Mouse (Mus musculus) midbrain, embryonic 10.5 days (tissue): ENCODE measurements around the gene Xpo4. TPM values are rescaled to one million over a fixed set of nuclear protein-coding genes. Genes with fewer than 3 reads are reported as not detected.

ENCODE experiments used
- DNase-seq: peaks from one replicate; pipeline ENCODE4 v3.0.0-alpha.2; 2017; ENCODE audit warnings: low spot score
- H3K27ac ChIP-seq: fragments of 300-500 bp; sonication (generic); replicated peaks from 2 replicates; pipeline ENCODE4 v1.5.1; 2016; ENCODE audit warnings: mild to moderate bottlenecking
- H3K27me3 ChIP-seq: fragments of 300-500 bp; sonication (generic); 2 replicates; pipeline ENCODE4 v1.6.1; 2016; ENCODE audit warnings: low read depth, mild to moderate bottlenecking; ENCODE audit not compliant: poor library complexity, severe bottlenecking
- H3K36me3 ChIP-seq: fragments of 300-500 bp; sonication (generic); 2 replicates; pipeline ENCODE4 v1.6.1; 2016; ENCODE audit warnings: mild to moderate bottlenecking, moderate library complexity
- H3K4me1 ChIP-seq: fragments of 300-500 bp; sonication (generic); 2 replicates; pipeline ENCODE4 v1.6.1; 2016
- H3K4me3 ChIP-seq: fragments of 300-500 bp; sonication (generic); 2 replicates; pipeline ENCODE4 v1.5.1; 2016; ENCODE audit warnings: mild to moderate bottlenecking, moderate library complexity
- H3K9me3 ChIP-seq: fragments of 300-500 bp; sonication (generic); replicated peaks from 2 replicates; pipeline ENCODE4 v1.6.1; 2016; ENCODE audit warnings: mild to moderate bottlenecking
- WGBS: fragments of 180-500 bp; shearing (Covaris S2); methylation state at CpG from one replicate; pipeline ENCODE4 v1.1.7; 2016; 5-methylcytosine and 5-hydroxymethylcytosine counted together
- polyA plus RNA-seq: library from polyadenylated mRNA; unstranded; fragments of >200 nt; fragmentation: Nextera tagmentation; extraction: Ambion mirVana; gene quantifications from 2 replicates; pipeline ENCODE4 v1.2.1, GENCODE M21; 2016

Gene Xpo4
- polyA plus RNA-seq, 1 experiment from 2014 or later = 26.5 TPM

DNA sequence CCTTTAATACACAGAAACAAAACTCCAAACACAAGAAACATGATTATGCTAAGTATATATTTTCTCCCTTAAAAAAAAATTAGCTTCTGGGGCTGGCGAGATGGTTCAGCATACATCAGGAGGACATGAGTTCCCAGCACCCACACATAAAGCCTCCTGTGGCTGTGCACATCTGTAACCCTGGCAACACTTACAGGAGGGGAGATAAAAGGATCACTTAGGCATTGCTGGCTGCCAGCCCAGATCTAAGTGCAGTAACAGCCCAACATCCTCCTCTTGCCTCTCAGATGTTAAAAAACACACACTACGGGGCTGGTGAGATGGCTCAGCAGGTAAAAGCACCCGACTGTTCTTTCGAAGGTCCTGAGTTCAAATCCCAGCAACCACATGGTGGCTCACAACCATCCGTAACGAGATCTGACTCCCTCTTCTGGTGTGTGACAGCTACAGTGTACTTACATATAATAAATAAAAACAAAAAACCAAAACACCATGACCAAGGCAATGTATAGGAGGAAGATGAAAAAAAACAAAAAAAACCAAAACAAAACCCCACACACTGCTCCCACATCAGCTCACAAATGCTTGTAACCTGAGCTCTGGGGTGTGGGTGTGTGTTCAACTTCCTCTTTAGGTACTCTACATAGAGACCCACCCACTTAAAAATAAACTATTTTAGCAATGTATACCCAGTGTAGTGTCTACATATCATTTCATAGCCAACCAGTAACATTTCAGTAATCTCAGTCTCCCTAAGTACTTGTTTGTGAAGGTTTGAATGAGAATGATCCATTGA is 90.2 kb downstream of the Xpo4 start:
- Histone ChIP-seq H3K27ac (no peak overlapping the region), H3K36me3 (peaks cover 34% of the 10 kb centered on the region), H3K4me1 (peaks cover 10% of the 10 kb centered on the region; the same call in 1 of the 2 replicates), H3K9me3 (no peaks in the 10 kb centered on the region), H3K4me3 (no peak overlapping the region), H3K27me3 (no peaks in the 10 kb centered on the region)
- no peak for DNase-seq
- 90% methylated on average over 6 of the region's 6 CpGs for WGBS

DNA sequence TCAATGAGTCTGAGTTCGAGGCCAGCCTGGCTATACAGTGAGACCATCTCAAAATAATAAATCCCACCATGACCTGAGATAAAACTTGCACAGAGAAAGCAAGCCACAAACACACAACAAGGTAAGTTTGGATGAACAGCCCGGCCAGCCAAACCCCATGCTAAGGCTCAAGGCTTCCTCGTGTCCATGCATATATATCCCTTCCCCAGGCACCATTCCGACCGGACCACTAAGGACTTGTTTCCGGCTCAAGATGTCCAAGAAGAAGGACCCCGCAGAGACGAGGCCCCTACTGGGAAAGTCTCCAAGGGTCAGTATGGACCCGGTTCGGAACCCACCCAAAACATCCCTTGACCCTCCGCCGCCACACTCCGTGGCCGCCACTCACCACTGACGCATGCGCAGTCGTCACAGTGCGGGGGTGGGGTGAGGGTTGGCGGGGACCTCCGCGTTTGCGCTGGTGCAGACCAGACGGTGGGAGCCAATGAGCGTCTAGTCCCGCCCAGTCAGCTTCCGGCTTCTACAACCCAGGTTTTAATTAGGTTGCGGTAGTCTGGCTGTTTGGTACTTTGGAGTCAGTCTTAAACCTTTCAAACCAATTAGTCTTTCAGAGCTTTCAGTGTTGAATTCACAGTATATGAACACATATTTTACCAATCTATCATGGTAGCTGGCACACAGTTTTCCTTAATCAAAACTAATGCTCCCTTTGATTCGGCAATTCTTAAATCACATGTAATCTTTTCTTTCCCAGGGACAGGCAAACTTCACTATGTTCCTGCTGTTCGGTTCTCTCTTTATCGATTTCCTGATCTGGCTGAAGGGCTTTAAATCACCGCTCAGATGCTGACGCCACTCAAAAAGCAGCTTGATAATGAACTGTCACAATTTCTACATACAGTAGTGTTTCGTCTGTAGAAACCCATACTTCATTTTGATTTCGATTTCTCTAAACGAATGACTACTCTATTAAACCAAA is 93.8 kb downstream of the Xpo4 start, which contains the start of gene Eef1akmt1:
Eef1akmt1 (minus strand) TSS at position 458 of the 979 bp plus-strand sequence.
- WGBS = 11% methylated on average over 35 of the region's 35 CpGs

DNA sequence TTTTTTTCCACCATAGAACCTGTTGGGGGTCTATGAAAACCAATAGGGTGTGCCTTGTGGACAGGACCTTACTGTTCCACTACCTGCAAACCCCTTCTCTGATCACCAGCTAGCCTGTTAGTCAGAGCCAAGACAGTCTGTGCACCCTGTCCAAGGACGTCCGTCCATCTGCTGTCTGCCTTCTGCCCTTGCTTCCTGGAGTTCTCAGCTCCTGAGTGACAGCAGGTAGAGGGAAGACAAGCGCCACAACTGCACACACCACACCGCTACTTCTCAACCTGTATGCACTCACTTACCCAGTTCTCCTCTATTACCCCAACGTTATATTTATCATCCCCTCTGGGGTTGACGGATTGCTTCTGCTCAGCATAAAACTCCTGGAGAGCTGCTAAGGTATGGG is 99.6 kb downstream of the Xpo4 start:
- WGBS = 96% methylated on average over 6 of the region's 6 CpGs
- H3K27me3 ChIP-seq = no peaks in the 10 kb centered on the region
- H3K36me3 ChIP-seq = peaks cover 15% of the 10 kb centered on the region
- DNase-seq = no peak
- H3K4me1 ChIP-seq = peaks cover 2% of the 10 kb centered on the region; the same call in 1 of the 2 replicates
- H3K9me3 ChIP-seq = no peaks in the 10 kb centered on the region
- no peak overlapping the region for H3K27ac ChIP-seq
- H3K4me3 ChIP-seq = no peak overlapping the region

More for the DNA sequence above, 93.8 kb downstream of the Xpo4 start, which contains the start of gene Eef1akmt1:
- peak within 1 kb of the TSS; percentile 86 for H3K27ac ChIP-seq
- H3K27me3 ChIP-seq = no peaks in the 10 kb centered on the region
- peaks cover 10% of the 10 kb centered on the region; the same call in 1 of the 2 replicates for H3K4me1 ChIP-seq
- H3K9me3 ChIP-seq = no peaks in the 10 kb centered on the region
- DNase-seq = peak; percentile 96
- peak within 1 kb of the TSS; percentile 62 for H3K4me3 ChIP-seq
- H3K36me3 ChIP-seq = peaks cover 9% of the 10 kb centered on the region

DNA sequence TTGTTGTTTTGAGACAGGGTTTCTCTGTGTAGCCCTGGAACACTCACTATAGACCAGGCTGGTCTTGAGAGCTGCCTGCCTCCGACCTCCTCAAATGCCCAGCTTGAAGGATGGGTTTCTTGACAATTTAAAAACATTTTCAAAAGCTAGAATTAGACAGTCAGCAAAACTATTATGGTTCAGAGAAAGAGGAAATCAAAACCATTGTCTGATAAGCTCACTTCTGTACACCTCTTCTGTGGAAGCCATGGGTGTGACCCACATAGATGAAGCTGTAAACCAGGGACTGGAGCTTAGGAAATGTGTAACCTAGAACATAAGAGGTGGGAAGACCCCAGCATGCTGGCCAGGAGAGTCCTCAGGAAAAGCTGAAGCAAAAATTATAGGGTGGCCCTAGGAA is 108.3 kb downstream of the Xpo4 start:
- H3K4me1 ChIP-seq = no peaks in the 10 kb centered on the region
- H3K27ac ChIP-seq = no peak overlapping the region
- DNase-seq = no peak
- H3K4me3 ChIP-seq = no peak overlapping the region
- 89% methylated on average over 1 of the region's 1 CpGs for WGBS
- H3K36me3 ChIP-seq = peaks cover 7% of the 10 kb centered on the region
- H3K27me3 ChIP-seq = no peaks in the 10 kb centered on the region
- no peaks in the 10 kb centered on the region for H3K9me3 ChIP-seq

DNA sequence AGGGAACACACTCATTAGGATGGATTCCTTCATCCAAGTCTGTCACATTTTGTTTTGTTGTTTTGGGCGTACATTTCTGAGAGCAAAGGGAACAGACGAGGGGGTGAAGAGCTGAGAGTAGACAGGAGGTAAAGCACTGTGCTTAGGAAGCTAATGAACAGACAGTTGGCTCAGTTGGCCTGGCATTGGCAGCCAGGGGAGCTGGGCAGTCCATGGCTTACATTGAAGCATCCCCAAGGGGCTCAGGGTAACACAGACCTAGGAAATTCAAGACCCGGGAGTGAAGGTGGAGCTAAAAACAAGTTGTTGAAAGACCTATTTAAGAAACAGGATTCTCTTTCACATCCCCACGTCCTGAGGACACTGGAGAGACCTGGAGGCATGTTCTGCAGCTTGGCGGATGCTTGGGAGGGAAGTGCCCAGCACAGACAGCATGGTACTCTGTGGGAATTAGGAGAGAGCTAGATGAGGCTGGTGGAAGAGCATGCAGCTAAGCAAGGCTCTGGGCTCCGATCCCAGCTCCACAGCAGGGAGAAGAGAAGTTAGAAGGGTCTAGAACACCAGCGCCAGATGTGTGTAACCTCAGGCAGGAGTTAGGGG is 109.7 kb downstream of the Xpo4 start:
- Histone ChIP-seq H3K4me3 (no peak overlapping the region), H3K27me3 (no peaks in the 10 kb centered on the region), H3K36me3 (peaks cover 5% of the 10 kb centered on the region), H3K9me3 (no peaks in the 10 kb centered on the region), H3K27ac (no peak overlapping the region), H3K4me1 (no peaks in the 10 kb centered on the region)
- WGBS = 88% methylated on average over 7 of the region's 7 CpGs
- DNase-seq = no peak

DNA sequence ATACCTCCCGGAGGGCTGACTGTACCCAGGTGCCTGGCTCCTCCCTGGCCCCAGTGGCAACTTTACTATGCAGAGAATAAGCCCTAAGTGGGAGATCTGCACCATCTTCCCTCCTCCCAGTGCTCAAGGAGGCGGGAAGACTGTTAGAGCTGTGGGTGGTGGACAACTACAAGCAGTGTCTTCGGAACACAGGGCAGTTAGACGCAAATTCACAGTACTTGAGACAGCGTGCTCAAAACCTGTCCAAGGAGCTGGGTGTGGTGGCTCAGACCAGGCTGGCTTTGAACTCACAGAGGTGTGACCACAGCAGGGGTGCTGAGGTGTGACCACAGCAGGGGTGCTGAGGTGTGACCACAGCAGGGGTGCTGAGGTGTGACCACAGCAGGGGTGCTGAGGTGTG is 110.8 kb downstream of the Xpo4 start:
- 92% methylated on average over 5 of the region's 5 CpGs for WGBS
- no peaks in the 10 kb centered on the region for H3K9me3 ChIP-seq
- no peaks in the 10 kb centered on the region for H3K27me3 ChIP-seq
- no peak overlapping the region for H3K4me3 ChIP-seq
- DNase-seq = no peak
- peaks cover 12% of the 10 kb centered on the region for H3K36me3 ChIP-seq
- no peak overlapping the region for H3K27ac ChIP-seq
- H3K4me1 ChIP-seq = no peaks in the 10 kb centered on the region

DNA sequence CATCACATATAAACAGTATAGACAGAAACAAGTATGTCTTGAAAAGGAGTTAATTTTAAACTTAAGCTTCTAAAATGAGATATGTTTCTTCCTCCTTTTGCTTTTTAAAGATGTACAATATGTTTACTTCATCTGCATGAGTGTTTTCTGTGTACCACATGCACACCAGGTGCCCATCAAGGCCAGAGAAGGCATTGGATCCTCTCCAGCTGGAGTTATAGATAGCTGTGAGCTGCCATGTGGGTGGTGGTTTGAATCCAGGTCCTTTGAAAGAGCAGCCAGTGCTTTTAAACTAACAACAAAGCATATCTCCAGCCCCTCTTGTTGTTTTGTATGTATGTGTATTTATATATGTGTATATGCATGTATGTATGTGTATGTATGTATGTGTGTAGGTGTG is 112.3 kb downstream of the Xpo4 start:
- Histone ChIP-seq H3K4me3 (no peak overlapping the region), H3K36me3 (peaks cover 19% of the 10 kb centered on the region), H3K9me3 (no peaks in the 10 kb centered on the region), H3K27me3 (no peaks in the 10 kb centered on the region), H3K4me1 (no peaks in the 10 kb centered on the region), H3K27ac (no peak overlapping the region)
- no peak for DNase-seq

DNA sequence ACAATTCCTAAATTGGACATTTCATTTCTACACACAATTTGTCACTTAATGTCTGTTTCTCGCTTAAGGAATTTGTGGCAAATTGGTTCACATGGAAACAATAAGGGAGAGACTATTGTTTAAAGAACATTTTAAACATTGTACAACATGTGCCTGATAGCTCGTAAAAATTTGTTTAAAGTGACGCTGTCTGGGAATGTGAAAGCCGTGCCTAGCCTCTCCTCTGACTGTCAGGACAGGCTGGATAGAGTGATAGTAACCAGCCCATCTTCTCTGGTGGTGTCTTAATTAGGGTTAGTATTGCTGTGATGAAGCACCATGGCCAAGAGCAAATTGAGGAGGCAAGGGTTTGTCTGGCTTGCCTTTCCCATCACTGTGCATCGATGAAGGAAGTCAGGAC is 118.2 kb downstream of the Xpo4 start:
- H3K9me3 ChIP-seq = no peaks in the 10 kb centered on the region
- no peak for DNase-seq
- peaks cover 12% of the 10 kb centered on the region for H3K4me1 ChIP-seq
- peaks cover 21% of the 10 kb centered on the region for H3K36me3 ChIP-seq
- 88% methylated on average over 5 of the region's 5 CpGs for WGBS
- H3K27me3 ChIP-seq = peaks cover 8% of the 10 kb centered on the region
- no peak overlapping the region for H3K4me3 ChIP-seq
- no peak overlapping the region for H3K27ac ChIP-seq

DNA sequence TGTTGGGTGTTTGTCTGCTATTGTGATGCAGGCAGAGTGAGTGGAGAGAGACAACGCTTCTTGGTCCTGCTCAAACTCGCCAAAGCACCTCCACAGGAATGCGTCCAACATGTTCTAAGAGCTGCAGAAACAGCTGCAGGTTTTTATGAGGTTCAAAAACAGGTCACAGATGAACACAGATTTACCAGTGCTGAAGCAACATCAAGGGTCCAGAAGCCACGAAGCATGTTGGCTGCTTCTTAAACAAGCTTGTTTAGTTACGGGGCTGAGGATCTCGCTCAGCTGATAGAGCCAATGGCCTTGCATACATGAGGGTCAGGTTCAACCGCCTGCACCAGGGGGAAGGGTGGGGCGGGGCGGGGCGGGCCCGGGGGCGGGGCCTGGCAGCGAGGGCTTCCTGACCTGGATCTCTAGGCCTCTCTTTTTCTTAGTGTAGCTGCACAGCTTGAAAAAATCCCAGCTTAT is 118.6 kb downstream of the Xpo4 start:
- Histone ChIP-seq H3K4me3 (no peak overlapping the region), H3K36me3 (peaks cover 21% of the 10 kb centered on the region), H3K9me3 (no peaks in the 10 kb centered on the region), H3K27me3 (peaks cover 13% of the 10 kb centered on the region), H3K4me1 (peaks cover 12% of the 10 kb centered on the region), H3K27ac (no peak overlapping the region)
- DNase-seq = no peak
- 37% methylated on average over 13 of the region's 13 CpGs for WGBS

DNA sequence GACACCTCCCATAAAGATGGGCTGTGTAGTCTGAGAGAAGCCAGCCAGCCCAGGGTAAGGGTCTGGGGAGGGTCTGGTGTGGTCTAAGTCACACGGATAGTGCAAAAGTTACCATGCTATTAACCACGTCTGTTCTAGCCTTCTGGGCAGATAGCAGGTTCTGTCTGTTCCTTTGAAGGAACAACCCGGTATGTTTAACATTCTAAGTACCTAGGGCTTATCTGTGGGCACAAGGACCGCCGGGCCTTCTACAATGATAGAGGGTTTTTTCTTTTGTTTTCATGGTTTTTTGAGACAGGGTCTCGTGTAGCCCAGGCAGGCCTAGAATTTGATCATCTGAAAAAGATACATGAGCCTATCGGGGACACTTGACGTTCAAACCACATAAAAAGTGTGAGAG is 119.1 kb downstream of the Xpo4 start:
- peaks cover 21% of the 10 kb centered on the region for H3K36me3 ChIP-seq
- WGBS = 87% methylated on average over 8 of the region's 8 CpGs
- peaks cover 17% of the 10 kb centered on the region for H3K27me3 ChIP-seq
- no peak overlapping the region for H3K27ac ChIP-seq
- peaks cover 12% of the 10 kb centered on the region for H3K4me1 ChIP-seq
- H3K4me3 ChIP-seq = no peak overlapping the region
- no peak for DNase-seq
- no peaks in the 10 kb centered on the region for H3K9me3 ChIP-seq

DNA sequence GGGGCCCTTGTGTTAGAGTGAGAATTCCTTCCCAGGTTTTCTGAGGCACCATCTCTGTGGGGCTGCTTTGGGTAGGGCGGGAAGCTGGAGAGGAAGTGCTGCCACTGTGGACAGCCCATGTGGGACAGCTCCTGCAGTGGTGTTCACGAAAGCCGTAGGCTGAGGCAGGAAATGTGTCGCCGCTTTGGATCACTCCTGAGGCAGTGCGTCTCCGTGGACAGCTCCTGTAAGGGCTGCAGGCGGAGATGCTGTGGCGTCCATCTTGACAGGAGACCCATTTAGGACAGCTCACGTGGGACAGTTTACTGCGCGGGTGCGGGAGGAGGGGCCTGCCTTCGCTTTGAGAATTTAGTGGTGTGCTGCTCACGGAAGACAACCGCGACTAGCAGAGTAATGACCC is 119.7 kb downstream of the Xpo4 start:
- H3K27ac ChIP-seq = no peak overlapping the region
- peaks cover 21% of the 10 kb centered on the region for H3K36me3 ChIP-seq
- H3K9me3 ChIP-seq = no peaks in the 10 kb centered on the region
- H3K4me3 ChIP-seq = no peak overlapping the region
- H3K27me3 ChIP-seq = peaks cover 23% of the 10 kb centered on the region
- DNase-seq = no peak
- H3K4me1 ChIP-seq = peaks cover 12% of the 10 kb centered on the region
- WGBS = 84% methylated on average over 17 of the region's 17 CpGs

DNA sequence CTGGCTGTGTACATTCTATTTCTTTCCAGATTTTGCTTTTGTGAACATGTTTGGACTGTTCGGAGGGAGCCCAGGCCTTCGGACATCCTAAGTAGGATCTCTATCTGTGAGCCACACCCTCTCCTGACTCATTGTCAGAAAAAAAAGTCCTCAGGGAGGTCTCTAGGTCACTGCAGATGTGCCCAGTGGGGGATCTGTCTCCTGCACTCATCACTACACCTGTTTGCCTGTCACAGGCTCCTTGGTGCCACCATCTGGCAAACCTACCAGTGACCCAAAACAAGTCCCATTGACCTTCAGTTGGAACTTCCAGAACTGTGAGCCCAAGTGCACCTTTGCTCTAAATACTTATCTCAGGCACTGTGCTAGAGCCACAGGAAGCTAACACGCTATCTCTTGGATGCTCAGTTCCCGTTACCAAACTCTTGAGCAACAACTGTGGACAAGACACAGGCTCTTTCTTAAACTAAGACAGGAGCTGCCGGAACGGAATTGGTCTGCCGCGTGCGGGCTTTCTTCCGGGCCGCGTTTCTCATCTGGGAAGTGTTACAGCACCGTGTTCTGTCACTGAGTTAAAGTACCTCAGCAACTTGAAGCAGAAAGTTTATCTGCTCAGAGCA is 121.7 kb downstream of the Xpo4 start:
- H3K4me3 ChIP-seq = no peak overlapping the region
- DNase-seq = no peak
- H3K4me1 ChIP-seq = peaks cover 14% of the 10 kb centered on the region
- H3K27ac ChIP-seq = no peak overlapping the region
- peaks cover 38% of the 10 kb centered on the region for H3K27me3 ChIP-seq
- 93% methylated on average over 13 of the region's 13 CpGs for WGBS
- no peaks in the 10 kb centered on the region for H3K9me3 ChIP-seq
- H3K36me3 ChIP-seq = peaks cover 6% of the 10 kb centered on the region; the same call in 1 of the 2 replicates
